In the genomic region with DNA sequence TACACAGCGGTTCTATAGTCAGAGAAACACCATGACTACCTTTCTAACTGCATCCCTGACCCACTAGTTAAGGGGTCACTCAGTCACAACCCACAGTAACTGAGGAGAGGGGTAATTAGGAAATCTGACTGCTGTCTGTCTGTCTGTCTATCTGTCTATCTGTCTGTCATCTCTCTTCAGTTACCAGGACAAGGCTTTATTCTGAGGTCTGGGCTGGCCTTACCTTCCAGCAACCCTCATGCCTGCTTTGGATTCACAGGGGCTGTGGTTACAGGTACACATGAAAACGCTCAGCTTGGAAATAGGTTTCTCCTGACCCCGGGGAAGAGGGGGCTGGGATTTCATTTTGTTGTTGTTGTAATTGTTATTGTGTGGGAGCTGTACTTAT, we compare ENCODE assay signal across 2 mouse cellular contexts.
TF ChIP-seq lines count a peak whose summit lies in the region.

No protein-coding gene starts in this region.

TF ChIP-seq in CH12.LX, 34 proteins besides CTCF, POLR2A, EP300 and RAD21 (continued from another document):
- TF ChIP-seq POLR2AphosphoS2 (IDR thresholded peaks at IDR 0.05; ENCODE audit: low read depth, low read length) (no peak), CHD2 (IDR thresholded peaks at IDR 0.05; ENCODE audit: low read length) (no peak), SIN3A (IDR thresholded peaks at IDR 0.05; ENCODE audit: low read length) (peak; percentile 70; the same call in 1 of the 2 replicates)
TF ChIP-seq in CH12.LX: peak in this region for 2.

TF ChIP-seq in ES-E14, 5 proteins besides CTCF, POLR2A, EP300 and RAD21 (continued from another document):
- no peak for TF ChIP-seq CHD2 (IDR thresholded peaks at IDR 0.05; ENCODE audit: low read depth, low read length)
- TF ChIP-seq MAFK (IDR thresholded peaks at IDR 0.05; ENCODE audit: insufficient read depth, low read depth, low read length): no peak
